In genomic region chr19:10258279-10259011, GRCm38 (mm10) we compare ENCODE assay signal across 1 mouse cellular context.
A peak's percentile ranks its signal among the peaks of the same experiment; 100 is the strongest.
TF ChIP-seq lines count a peak whose summit lies in the region.

No protein-coding gene starts in this region.

TF ChIP-seq in CH12.LX, 34 proteins besides CTCF, POLR2A, EP300 and RAD21:
- TF ChIP-seq CHD1 (IDR thresholded peaks at IDR 0.05; ENCODE audit: low read depth, low read length) (no peak), ZC3H11A (IDR thresholded peaks at IDR 0.05; ENCODE audit: low read depth, low read length) (peak; percentile 38), JUN (IDR thresholded peaks at IDR 0.05; ENCODE audit: insufficient read depth, low read depth, low read length) (no peak), SMC3 (IDR thresholded peaks at IDR 0.05; ENCODE audit: low read depth, low read length) (peak; percentile 82), E2F4 (IDR thresholded peaks at IDR 0.05; ENCODE audit: insufficient replicate concordance, low read depth, low read length) (no peak), MAZ (IDR thresholded peaks at IDR 0.05; ENCODE audit: low read depth, low read length) (peak; percentile 93), IRF4 (IDR thresholded peaks at IDR 0.05; ENCODE audit: low read depth, low read length) (peak; percentile 20; the same call in 1 of the 2 replicates), TCF12 (IDR thresholded peaks at IDR 0.05; ENCODE audit: low read depth, low read length) (0 out of 2 replicates have a peak, but pooled peaks have one; percentile 17), ELF1 (IDR thresholded peaks at IDR 0.05; ENCODE audit: low read depth, low read length) (no peak)
